Mouse (Mus musculus) A20 (cell line): ENCODE measurements around the gene Igsf21.

Experiments
- DNase-seq: peaks from one replicate; pipeline ENCODE4 v3.0.0-alpha.2; 2011; ENCODE audit warnings: low read depth, low spot score

The Igsf21 gene

DNA sequence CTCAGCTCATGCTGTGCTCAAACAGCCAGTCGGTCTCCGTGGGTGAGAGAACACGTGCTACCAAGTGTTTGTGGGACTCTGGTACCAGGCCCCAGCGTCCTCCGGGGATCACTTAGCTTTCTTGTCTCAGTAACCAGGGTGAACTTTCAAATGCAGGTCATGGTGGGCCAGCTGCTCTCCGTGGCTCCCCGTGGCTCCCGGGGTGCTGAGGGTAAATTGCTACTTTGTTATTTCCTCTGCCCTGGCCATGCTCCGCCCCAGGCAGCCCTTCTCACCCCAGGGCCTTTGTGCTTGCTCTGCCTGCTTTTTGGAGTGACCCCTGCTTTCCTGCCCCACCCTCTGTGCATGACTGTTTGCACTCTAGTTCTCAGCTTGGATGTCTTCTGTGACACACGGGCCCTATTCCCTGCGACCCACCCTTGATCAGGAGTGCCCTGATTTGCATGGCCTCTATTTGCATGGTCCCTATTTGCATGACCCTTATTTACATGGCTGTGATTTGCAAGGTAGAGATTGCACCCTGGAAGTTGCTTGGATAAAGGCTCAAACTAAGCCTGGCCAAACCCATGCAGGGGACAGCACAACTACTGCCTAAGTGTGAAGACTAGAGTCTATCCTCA lies 143.9 kb downstream of the Igsf21 start:
- DNase-seq = no peak

DNA sequence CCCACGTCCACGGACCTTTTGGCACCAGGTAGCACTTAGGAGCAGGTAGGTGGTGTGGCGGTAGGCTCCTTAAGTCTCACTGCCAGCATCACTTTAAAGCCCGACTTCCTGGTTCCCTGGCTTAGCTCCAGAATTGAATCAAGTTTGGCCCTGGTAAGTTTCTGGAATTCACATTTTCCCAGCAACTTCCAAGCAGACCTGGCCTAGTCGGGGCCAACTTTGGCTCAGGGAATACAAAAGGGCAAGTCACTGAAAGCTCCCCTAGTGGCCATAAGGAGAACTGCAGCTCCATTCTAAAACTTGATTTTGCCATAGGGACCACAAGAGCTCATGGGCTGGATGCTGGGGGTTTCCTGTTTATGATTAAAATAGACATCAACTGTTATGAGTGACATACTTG lies 145.5 kb downstream of the Igsf21 start:
- no peak for DNase-seq

DNA sequence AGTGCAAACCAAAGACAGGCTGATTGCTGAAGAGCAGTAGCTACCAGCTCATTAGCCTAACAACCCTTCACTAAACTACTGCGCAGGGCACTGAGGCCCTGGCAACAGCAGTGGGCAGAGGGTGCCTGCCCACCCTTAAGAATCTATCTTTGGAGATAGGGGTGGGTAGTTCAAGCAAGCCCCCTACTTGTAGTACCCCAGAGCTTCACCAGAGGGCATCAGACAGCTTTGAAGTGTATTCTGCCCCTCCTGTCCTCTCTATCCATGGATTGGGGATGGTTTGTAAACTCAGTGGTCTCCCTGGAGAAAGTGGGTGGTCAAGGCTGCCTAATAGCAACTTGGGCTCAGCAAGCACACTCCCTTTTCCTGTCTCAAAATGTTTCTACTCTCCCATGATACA lies 146.4 kb downstream of the Igsf21 start:
- DNase-seq = no peak

DNA sequence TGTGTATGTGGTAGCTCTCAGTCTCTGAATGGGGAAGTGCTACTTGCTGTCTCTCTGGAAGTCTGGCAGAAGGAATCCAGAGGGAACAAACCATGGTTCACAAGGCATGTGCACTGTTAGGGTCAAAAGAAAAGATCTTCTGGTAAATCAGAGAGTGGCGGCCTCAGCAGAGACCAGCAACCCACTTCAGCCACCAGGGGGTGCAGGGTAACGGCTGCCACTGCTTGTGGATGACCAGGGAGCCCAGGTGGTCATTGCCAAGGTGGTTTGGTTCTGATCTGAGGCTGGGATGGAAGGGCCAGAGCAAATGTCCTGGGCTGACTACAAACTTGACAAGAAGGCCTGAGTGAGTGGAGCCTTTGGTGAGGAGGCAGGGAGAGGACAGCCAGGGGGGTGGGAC lies 150.3 kb downstream of the Igsf21 start:
- DNase-seq = no peak

DNA sequence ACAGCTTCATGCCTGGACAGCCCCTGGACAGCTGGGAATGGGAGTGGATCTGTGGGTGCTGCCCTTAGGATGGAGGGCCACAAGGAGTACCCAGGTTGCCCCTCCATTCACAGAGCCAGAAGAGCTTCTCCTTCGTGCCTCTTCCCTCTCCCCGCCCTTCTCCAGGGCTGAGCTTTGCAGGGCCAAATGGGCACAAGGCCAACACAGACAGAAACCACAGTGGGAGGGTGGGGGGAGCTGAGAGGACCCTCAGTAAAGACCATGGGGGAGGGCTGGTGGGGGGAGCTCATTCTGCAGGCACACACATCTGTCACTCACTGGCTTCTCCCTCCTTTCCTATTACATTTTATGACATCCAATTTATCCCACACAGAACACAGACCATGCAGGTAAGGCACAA lies 151.7 kb downstream of the Igsf21 start:
- no peak for DNase-seq

DNA sequence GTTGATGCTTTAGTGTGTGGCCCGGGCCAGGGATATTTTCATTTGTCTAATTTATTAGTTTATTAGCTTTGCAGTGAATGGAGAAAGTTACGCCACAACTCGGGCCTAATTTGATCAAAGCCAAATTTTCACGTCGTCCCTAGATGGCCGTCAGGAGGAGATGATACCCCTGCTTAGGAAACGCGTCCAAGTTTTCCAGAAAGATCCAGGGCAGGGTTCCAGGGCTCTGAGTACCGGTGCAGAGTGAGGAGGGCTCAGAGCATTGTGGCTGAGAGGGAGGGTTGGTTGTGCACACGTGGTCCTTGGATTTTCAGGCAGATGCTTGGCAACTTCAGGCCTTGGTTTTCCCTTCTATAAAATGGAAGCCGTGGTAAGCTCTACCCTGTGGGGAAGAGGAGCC lies 154.2 kb downstream of the Igsf21 start:
- DNase-seq = no peak

DNA sequence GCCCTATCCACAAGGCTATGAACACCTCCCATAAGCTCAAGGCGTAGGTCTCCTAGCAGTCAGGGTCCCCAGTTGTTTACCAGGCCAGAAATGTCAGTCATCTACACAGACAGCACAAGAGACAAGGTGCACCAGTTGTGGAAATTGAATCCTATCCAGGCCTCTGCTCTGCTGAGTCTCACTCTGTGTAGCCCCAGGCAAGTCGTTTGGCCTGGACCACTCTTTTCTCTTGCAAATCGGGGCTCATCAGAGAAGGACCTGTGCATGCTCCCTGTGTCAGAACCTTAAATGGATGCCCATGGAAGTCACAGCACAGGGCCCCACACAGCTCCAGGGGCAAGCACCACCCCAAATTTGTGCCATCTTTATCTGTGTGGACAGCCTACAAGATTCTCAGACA lies 154.9 kb downstream of the Igsf21 start:
- DNase-seq = no peak

DNA sequence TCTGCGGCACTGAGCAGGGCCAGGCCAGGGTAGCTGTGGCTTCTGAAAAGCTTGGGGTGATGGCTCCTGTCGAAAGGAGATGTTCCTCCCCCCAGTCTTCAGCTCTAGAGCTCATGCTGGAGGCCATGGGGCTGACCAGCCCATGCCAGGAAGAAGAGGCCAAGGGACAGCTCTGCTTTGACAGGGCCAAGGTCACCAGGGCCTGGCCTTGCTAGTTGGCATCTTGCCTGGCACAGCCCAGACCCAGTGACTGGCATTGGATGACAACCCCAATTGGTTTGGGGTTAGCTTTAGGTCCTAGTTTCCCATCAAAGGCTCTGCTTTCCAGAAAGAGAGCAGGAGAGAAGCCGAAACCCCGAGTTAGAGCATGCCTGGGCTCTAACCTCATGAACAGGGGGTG lies 156.9 kb downstream of the Igsf21 start:
- DNase-seq = no peak

DNA sequence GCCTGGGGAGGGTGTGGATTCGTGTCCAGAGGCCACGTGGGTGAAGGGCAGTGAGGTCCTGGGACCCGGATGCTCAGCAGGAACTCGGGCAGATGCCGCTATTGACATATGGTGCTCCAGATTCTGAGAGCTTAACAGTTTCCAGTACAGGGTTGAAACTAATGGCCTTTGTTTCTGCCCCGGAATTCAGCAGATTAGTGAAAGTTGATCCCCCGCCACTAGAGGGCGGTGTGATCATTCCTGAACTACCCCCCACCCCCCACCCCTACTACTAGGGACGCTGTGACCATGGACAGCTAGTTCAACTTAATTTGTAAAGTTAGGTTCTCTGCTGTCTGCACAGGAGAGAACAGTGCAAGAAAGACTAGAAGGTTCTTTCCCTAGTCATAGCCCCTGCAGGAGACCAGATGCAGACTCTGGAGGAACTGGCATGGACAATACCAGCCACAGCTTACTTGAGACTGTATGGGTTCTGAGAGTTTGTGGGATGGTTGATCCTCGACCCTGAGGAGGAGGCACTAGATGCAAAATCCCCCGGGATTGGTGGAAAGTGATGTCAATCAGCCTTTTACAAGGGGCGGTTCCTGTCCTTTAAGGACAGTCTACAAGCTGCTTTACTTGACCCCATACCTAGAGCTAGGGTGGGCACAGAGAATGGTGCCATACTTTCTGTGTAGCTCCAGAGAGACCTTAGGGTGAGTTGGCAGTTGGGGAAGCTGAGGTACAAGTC lies 157.7 kb downstream of the Igsf21 start:
- DNase-seq = no peak

DNA sequence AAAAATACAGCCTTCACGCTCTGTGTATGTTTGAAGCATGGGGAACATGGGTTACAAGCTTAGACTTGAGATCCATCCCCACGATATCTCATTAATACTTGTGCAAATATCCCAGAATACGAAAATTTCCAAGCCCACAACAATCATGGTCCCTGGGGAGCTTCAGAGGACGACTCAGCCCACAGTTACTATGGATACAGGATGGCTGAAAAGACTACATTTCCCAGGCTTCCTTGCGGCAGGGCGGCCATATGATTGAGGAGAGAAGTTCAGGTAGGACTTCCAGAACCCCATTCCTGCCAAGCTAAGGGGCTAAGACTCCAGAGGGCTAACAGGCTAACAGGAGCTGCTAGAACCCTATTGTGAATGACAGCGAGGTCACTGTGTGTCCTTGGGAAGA lies 160.4 kb downstream of the Igsf21 start:
- DNase-seq = no peak

DNA sequence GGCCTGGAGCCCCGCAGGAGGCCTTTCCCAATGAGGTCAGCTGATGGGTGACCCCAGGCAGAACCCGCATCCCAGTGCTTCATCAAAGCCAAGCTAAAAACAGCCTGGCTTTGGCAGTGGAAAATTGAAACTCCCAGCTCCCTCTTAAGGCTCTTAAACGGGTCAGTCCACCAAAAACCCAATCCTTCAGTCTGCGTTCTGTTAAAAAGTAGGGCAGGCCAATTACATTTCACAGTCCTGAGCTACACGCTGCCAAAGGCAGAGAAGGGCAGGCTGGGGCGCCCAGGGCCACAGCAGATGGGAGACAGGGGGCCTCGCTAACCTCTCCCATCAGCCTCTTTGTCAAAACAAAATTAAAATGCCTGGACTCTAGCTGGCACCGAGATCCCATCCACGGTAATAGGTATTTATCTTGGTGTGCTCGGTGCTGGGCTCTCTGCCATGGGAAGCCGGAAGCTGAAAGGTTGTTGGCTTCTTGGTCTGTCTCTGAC lies 162.0 kb downstream of the Igsf21 start:
- no peak for DNase-seq

DNA sequence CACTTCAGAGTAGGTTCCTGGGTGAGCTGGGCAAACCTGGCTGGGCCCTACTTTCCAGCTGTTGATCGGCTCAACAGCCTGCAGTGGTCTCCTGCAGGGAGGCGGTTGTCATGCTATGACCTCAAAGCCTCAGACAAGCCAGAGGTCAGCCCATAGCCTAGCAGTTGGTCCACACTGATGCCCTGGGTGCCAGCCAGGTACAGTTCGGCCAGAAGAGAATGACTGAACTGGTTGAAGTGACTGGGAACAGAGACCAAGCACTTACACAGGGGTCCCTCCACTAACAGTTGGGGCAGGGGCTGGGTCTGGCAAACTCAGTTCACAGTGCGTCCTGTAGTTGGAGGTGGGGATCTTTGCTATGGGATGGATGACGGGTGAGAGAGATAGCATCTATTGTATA lies 162.5 kb downstream of the Igsf21 start:
- no peak for DNase-seq

DNA sequence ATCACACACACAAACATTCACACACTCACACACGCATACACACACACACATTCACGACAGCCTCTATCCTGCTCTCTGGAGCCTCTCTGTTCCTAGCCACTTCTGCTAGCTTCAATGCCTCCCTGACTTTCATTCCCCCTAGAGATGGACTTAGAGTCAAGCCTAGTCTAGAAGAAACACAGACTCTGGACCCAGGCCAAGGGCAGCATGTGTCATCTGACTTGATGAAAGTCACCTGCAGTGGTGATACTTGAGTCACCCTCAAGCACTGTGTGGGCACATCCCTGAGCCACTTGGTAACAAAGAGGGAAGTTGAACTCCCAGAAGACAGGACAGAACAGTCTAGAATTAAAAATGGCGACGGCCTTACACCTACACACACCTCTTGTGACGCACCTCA lies 168.2 kb downstream of the Igsf21 start:
- no peak for DNase-seq

DNA sequence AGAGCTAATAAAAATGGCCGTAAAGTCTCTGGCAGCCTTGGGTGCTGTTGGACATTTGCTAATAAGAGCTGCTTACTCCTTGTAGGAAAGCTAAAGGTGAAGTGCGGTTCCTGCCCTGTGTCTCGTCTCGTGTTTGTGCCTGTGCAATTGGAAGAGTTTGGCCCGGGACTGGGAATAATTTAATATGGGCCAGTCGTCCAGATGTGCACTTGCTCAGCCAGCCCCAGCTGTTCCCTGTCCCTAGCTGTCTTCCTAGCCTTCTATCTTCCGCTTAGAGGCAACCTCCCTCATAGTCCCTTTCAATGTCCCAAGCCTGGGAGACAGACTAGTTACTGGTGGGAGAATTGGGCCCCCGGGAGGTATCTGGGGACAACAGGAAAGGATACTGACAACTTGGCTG lies 169.0 kb downstream of the Igsf21 start:
- no peak for DNase-seq

DNA sequence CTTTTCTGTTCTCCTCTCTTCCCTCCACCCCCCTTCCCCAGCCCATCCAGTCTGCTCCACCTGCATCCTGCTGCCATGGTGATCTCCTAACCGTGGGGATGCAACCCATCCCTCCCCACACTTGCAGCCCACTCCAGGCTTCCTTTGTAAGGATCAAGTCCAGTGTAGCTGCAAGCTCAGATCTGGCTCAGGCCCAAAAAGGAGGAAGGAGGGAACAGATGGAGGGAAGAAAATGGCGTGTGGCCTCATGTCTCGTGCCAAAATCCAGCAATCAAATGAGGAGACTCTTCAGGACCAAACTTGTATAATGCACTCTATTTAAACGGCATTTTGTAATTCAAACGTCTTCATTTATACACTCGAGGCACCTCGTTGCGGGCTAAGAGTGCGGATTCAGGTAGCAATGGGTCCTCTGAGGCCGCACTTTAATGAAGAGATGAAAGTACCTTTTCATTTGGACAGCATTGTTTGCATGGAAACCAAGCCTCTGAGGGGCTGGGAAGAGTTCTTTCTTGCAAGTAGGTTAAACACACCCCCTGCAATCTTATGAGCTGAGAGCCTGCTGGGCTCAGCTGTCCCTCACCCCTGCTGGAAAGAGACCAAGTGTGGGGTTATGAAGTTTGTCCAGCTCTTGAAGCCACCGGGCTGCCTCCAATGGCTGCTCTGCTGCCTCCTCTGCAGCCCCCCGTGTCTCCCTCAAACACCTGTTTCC lies 169.6 kb downstream of the Igsf21 start:
- DNase-seq = no peak

DNA sequence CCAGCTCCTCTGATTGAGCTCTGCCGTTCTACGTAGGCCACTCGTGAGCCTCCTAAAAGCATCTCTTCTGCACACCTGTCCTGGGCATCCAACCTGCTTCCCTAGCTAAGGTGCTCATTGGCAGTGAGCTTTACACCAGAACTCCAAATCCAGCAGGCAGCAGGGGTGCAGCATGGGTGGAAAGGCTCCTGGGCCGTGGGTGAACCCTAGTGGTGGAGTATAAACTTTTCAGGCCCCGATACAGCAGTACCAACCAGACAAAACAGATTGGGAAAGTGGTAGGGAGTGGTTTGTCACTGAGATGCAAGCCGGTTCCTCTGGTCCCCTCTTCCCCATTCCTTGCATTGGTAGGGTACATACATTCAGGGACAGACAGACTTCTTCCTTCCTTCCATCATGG lies 170.2 kb downstream of the Igsf21 start:
- no peak for DNase-seq

DNA sequence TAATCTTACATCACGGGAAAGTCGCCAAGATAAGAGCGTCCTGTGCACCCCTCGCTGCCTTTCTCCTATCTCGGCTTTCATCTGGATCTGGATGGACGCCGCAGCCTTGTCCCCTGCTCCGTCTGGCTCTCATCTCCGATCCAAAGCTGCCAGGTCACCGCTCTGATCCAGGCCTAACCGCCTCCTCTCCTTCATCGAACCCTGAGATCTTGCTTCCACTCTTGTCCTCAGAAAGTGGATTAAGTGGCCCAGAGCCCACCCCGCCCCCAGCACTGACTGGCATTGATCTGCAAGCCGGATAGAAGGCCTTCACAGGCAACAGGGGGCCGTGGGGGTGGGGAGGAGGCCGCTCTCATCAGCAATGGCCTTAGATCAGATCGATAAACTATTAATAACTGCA lies 175.5 kb downstream of the Igsf21 start:
- DNase-seq = no peak

DNA sequence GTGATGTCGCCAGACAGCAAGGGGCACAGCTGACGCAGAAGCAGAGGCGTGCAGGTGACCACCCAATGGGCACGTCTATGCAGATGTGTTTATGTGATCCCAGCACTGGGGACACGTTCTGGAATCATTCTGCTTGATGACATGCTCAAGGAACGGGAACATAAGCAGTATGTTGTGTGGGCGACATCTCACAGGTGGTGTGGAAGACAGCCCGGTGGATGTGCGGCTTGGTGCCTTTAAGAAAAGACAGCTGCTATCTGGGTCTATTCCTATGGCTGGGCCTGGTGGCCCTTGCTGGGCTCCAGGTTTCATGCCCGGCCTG lies 176.3 kb downstream of the Igsf21 start:
- no peak for DNase-seq

DNA sequence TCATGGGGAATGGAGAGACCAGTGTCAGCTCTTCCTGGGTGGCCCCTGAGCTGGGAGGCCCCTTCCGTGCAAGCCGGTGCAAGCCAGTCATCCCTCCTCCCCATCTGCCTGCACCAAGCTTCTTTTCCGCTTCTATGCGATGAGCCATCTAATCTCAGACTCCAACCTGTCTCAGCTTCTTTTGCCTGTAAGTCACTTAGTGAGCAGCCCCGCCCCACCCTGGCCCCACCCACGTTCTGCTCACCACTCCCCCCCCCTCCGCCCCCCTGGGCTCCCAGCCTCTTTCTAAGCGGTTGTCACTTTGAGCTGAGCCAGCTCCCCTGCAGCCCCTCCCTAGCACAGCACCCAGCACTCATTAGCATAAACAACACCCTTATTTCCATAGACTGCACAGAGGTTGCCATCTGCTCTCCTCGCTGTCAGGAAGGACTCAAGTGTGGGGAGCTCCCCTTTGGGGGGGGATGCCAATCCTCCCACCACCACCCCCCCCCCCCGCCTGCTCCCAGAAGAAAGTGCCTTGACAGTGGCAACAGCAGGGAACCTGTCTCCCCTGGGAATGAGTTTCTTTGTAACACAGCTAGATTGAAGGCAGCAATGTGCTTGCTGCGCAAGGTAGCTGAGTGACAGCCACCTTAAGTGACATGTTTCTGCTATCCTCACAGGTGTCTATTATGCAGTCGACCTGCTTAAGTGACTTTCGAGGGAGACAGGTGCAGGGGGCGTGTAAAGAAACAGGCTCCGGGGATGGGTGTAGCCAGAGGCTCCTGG lies 176.8 kb downstream of the Igsf21 start:
- no peak for DNase-seq

DNA sequence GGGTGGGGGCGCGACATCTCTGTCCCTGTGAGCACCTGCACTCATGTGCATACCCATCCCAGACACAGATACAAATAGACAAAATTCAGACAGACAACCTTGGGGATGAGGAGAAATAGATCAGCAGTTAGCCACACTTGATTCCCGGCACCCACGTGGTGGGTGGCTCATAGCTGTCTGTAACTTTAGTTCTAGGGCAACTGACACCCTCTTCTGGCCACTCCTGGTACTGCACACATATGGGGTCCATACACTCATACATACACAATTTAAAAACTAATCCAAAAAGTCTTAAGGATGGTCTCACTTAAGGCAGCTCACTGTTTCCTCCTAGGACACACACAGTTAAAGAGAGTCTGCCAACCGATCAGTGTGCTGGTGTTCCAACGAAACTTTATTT lies 178.1 kb downstream of the Igsf21 start:
- no peak for DNase-seq

DNA sequence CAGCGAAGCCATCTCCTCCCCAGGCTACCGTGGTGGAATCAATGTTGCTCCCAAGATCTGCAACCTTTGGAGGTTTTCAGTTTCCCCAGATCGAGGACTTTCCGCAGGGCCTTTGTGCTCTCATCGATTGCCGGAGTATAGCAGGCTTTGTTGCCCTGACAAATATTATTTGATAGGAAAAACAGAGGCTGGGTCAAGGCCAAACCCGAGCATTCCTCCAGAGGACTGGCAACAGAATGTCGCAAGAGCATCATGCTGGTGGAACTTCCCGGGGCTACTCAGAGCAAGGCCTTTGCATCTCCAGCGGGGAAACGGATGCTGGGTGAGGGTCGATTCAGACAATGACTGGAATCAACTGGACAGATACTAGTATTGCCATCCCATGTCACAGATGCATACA lies 180.6 kb downstream of the Igsf21 start:
- DNase-seq = no peak

DNA sequence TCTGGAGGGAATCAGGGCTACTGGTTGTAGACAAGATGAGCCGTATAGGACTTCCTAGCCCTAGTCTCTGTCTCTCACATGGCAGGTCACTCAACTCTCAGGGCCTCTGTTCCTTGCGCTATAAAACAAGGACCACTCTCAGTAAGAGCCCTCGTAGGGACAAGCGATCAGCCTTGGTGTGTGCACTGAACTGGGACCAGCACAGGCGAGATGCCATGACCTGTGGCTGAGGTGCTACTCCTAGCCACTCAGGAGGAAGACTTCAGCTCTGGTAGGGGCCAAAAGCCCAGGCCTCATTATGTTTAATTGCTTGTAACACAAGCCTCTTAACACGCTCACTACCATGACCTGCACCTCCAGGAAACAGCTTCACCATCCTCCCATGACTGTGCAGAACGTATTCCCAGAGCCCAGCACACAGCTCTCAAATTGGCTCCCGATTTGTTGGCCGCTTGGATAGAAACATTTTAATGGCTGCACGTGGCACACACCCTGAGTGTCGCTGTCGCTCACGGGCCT lies 183.4 kb downstream of the Igsf21 start:
- DNase-seq = no peak
